Mouse (Mus musculus) liver, postnatal 0 days (tissue): ENCODE data around the gene Plin4. TPM values are rescaled to one million over a fixed set of nuclear protein-coding genes. Genes with fewer than 3 reads are reported as not detected.

Experiments used
- ATAC-seq: fragments of 200-750 bp; cut with Nextera tagmentation; 2 replicates; pipeline ENCODE4 v1.8.0; 2017; ENCODE audit warnings: mild to moderate bottlenecking, moderate library complexity
- DNase-seq: peaks from one replicate; pipeline ENCODE4 v3.0.0-alpha.2; 2016
- H3K27ac ChIP-seq: fragments of 300-500 bp; sonication (generic); 2 replicates; pipeline ENCODE4 v1.5.1; 2014; ENCODE audit warnings: antibody characterized with exemption, moderate library complexity, mild to moderate bottlenecking, low read depth
- H3K27me3 ChIP-seq: fragments of 300-500 bp; sonication (generic); 2 replicates; pipeline ENCODE4 v1.6.1; 2014; ENCODE audit warnings: low read length, control low read depth, mixed read lengths; ENCODE audit not compliant: insufficient read depth
- H3K36me3 ChIP-seq: fragments of 300-500 bp; sonication (generic); replicated peaks from 2 replicates; pipeline ENCODE4 v1.6.1; 2014; ENCODE audit warnings: mild to moderate bottlenecking, control low read depth, low read length, moderate library complexity, mixed read lengths; ENCODE audit not compliant: insufficient read depth
- H3K4me1 ChIP-seq: fragments of 300-500 bp; sonication (generic); 2 replicates; pipeline ENCODE4 v1.6.1; 2014; ENCODE audit warnings: antibody characterized with exemption, mild to moderate bottlenecking, control low read depth; ENCODE audit not compliant: insufficient read depth
- H3K4me2 ChIP-seq: fragments of 300-500 bp; sonication (generic); 2 replicates; pipeline ENCODE4 v1.6.1; 2014; ENCODE audit warnings: low read depth, mild to moderate bottlenecking, low read length, moderate library complexity, mixed read lengths
- H3K4me3 ChIP-seq: fragments of 300-500 bp; sonication (generic); 2 replicates; pipeline ENCODE4 v1.5.1; 2014; ENCODE audit warnings: low read depth, low read length
- H3K9ac ChIP-seq: fragments of 300-500 bp; sonication (generic); replicated peaks from 2 replicates; pipeline ENCODE4 v1.6.1; 2014; ENCODE audit warnings: mild to moderate bottlenecking, moderate library complexity
- H3K9me3 ChIP-seq: fragments of 300-500 bp; sonication (generic); 2 replicates; pipeline ENCODE4 v1.6.1; 2016; ENCODE audit warnings: mild to moderate bottlenecking, control low read depth, low read length, mixed read lengths
- CTCF ChIP-seq: sonication (generic); IDR thresholded peaks from 2 replicates; pipeline ENCODE4 v1.5.1; 2016; ENCODE audit warnings: antibody characterized with exemption, low read depth
- EP300 ChIP-seq: IDR thresholded peaks from 2 replicates; pipeline ENCODE4 v1.6.1; 2016; ENCODE audit warnings: antibody characterized with exemption, low read depth, mild to moderate bottlenecking
- WGBS: fragments of 180-500 bp; shearing (Covaris S2); extraction: QIAGEN DNeasy Blood & Tissue Kit; methylation state at CpG from one replicate; pipeline ENCODE4 v1.1.7; 2014; ENCODE audit not compliant: insufficient replicate concordance; 5-methylcytosine and 5-hydroxymethylcytosine counted together
- polyA plus RNA-seq: library from polyadenylated mRNA; unstranded; fragments of >200 nt; fragmentation: Nextera tagmentation; extraction: Ambion mirVana; gene quantifications from 2 replicates; pipeline ENCODE4 v1.2.1, GENCODE M21; 2015

Plin4 gene
- polyA plus RNA-seq, 1 experiment from 2014 or later: 0.12 TPM

DNA sequence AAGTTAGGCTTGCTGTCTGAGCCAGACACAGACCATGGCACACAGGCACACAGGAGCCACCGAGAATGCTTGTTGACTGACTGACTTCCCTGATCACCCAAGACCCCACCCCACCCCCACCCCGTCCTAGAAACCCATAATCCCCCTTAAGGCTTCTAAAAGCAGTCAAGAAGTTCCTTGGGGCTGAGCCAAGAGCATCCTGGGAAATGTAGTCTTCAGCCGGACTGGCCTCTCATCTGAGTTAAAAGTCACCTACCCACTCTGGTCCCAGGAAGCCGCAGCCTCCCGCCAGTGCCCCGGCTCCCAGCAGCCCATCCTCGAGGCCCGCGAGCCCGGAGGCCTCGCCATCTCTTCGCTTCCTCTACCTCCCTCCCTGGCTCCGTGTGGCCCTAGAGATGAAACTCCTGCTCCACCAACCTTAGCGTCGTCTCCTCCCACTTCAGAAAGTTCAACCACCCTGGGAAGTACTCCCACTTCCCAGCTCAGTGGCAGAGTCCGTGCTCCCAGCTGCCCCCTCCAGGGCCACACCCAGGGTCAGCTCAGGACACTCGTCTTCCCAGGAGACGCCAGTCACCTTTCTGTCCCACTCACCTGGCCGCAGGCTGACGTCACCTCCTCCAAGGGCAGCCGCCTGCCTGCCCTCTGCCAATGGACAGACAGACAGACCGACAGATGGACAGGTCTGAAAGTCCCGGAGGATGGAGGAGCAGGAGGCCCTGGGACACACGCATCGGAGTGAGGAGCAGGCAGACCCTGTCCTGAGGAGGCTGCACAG lies 28.4 kb upstream of the Plin4 start:
- TF ChIP-seq CTCF: no peak
- no peak for TF ChIP-seq EP300
- Histone ChIP-seq H3K4me2 (no peak overlapping the region), H3K9me3 (no peaks in the 10 kb centered on the region), H3K4me3 (no peak overlapping the region), H3K27me3 (peaks cover 48% of the 10 kb centered on the region), H3K27ac (no peak overlapping the region), H3K4me1 (peaks cover 42% of the 10 kb centered on the region), H3K9ac (no peak overlapping the region), H3K36me3 (no peaks in the 10 kb centered on the region)
- WGBS: 41% methylated on average over 25 of the region's 25 CpGs
- ATAC-seq (no peak), DNase-seq (no peak)

DNA sequence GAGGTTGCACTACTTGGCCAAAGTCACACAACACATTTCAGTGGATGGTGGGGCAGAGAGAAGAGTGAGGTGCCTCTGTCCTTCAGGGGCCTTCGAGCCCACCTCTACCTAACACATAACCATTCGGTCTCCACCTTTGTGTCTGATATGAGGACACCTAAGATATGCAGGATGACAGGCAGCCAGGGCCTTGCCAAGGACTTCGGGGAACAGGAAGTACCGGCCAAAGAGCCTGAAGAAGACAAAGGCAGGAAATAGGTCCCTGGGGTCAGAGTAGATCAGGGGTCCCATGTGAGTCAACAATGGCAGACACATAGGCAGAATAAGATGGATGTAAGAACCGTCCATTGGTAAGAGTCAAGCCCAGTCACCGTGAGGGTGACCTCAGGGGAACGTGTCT lies 27.0 kb upstream of the Plin4 start:
- Histone ChIP-seq H3K27me3 (peaks cover 33% of the 10 kb centered on the region), H3K4me2 (no peak overlapping the region), H3K4me1 (peaks cover 41% of the 10 kb centered on the region), H3K36me3 (no peaks in the 10 kb centered on the region), H3K4me3 (no peak overlapping the region), H3K27ac (no peak overlapping the region), H3K9me3 (no peaks in the 10 kb centered on the region), H3K9ac (no peak overlapping the region)
- TF ChIP-seq CTCF: no peak
- no peak for TF ChIP-seq EP300
- no peak for DNase-seq
- 61% methylated on average over 7 of the region's 7 CpGs for WGBS
- no peak for ATAC-seq

DNA sequence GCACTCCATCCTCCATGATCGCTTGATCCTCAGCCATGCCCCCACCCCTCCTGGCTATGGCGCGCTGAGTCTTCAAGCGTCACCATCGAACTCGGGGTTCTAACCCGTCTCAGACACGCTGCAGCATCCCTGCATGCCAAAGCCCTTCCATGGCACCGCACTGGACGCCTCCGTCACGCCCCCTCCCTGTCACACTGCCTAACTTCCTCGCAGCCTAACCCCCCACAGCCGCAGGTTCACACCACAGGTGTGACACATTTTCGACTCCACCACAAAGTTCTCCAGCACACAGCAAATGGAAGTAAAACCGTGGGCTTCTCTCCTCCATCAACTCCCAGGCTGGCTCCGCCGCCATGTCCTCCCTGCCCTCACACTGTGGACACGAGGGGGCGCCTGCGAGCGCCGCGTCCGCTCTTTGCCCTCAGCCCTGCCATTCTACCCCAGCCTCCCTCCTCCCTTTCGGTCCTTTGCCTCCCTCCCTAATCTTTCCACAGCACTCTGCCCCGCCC lies 24.9 kb upstream of the Plin4 start:
- peak overlapping the region; percentile 89 for H3K27ac ChIP-seq
- ATAC-seq (peak; percentile 47), DNase-seq (peak; percentile 83)
- H3K4me3 ChIP-seq: peak overlapping the region; percentile 51
- peaks cover 13% of the 10 kb centered on the region for H3K36me3 ChIP-seq
- H3K27me3 ChIP-seq: peaks cover 14% of the 10 kb centered on the region
- TF ChIP-seq CTCF: peak; percentile 93
- no peak for TF ChIP-seq EP300
- H3K4me2 ChIP-seq: peak overlapping the region; percentile 85
- peaks cover 29% of the 10 kb centered on the region for H3K4me1 ChIP-seq
- no peaks in the 10 kb centered on the region; the same call in 1 of the 2 replicates for H3K9me3 ChIP-seq
- WGBS: 2% methylated on average over 27 of the region's 27 CpGs
- peak overlapping the region; percentile 38 for H3K9ac ChIP-seq

DNA sequence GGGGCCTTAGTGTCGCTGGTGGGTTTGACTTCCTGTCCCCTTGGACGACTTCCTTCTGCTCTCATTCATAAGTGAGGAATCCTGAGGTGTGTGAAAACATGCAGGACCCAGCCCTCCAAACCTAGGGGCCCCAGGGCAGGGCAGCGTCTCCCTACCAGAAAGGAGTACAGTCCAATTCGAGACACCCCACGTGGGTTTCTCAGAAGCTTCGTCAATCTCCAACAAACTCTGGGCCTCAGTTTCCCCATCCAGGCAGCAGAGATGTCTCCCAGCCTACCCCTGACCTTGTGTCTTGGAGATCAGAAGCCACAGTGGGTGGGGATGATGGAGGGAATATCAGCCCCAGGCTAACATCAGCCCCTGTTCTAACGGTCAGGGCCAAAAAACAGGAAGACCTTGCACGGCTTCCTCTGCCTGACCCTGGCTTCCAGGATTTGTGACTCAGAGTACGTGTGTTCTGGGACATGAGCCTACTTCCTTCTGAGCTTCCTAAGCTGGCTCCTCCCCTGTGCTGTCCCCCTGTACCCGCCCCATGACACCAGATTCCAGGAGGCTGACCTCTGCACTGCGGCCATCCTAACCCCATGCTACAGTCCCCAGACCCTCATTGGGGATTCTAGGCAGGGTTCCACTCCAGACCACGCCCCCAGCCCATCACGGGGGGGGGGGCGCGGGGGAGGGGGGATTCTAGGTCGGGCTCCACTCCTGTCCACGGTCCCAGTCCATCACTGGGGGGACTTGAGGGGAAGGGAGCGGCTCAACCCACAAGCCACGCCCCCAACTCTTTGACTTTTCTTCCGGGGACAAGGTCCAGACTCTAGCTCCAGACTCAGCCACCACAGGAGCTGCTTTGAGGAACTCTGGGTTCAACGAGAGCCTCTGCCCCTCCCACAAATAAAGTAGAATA lies 24.1 kb upstream of the Plin4 start:
- H3K36me3 ChIP-seq: peaks cover 19% of the 10 kb centered on the region
- H3K27ac ChIP-seq: peak overlapping the region; percentile 89
- H3K27me3 ChIP-seq: 0 out of 2 replicates have a peak, but pooled peaks cover 6% of the 10 kb centered on the region
- DNase-seq (peak; percentile 73), ATAC-seq (peak; percentile 81)
- 5% methylated on average over 19 of the region's 21 CpGs for WGBS
- H3K9ac ChIP-seq: peak overlapping the region; percentile 46
- no peaks in the 10 kb centered on the region; the same call in 1 of the 2 replicates for H3K9me3 ChIP-seq
- TF ChIP-seq EP300: peak; percentile 79
- TF ChIP-seq CTCF: no peak
- H3K4me2 ChIP-seq: peak overlapping the region; percentile 85
- H3K4me1 ChIP-seq: peaks cover 26% of the 10 kb centered on the region
- peak overlapping the region; percentile 51 for H3K4me3 ChIP-seq

DNA sequence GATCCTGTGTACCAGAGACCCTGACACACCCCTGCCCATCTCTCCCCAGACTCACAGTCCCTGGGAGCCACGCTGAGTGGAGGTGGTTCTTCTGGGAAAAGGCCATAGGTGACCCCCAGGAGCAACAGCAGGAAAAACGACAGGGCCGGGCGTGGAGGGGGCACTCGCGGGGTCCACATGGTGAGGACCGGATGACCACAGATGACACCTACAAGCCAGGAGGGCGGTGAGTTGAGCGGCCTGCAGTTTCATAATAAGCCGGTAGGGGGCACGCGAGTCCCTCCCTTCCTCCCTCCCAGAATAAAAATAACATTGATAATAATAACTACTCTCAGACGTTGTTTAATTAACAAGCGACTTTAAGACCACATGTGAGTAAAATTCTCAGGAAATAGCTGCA lies 23.1 kb upstream of the Plin4 start:
- WGBS: 4% methylated on average over 14 of the region's 14 CpGs
- H3K4me2 ChIP-seq: peak overlapping the region; percentile 42
- peak overlapping the region; percentile 89; the same call in 1 of the 2 replicates for H3K27ac ChIP-seq
- H3K9me3 ChIP-seq: no peaks in the 10 kb centered on the region; the same call in 1 of the 2 replicates
- H3K9ac ChIP-seq: no peak overlapping the region
- ATAC-seq (no peak), DNase-seq (peak; percentile 77)
- H3K4me3 ChIP-seq: no peak overlapping the region
- H3K27me3 ChIP-seq: no peaks in the 10 kb centered on the region
- H3K4me1 ChIP-seq: peaks cover 26% of the 10 kb centered on the region
- peaks cover 19% of the 10 kb centered on the region for H3K36me3 ChIP-seq
- TF ChIP-seq CTCF (peak; percentile 92), EP300 (no peak)

DNA sequence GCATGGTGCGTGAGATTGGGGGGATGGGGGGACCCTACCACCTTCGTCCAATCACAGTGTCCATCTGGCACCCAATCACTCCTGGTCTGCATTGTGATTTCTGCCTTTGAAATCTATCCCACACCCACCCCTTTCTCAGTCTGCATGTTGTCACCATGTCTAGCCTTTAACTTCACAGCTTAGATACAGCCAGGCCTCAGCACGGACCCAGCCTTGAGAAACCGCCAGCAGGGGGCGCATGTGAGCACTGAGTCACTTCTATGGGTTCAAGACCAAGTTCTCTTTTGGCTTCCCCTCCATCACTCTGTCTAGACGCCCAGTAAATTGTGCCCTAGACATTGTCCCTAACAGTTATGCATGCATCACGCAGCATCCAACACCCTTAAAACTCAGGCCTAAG lies 22.2 kb upstream of the Plin4 start:
- TF ChIP-seq CTCF (peak; percentile 85), EP300 (no peak)
- no peak for ATAC-seq
- Histone ChIP-seq H3K36me3 (peaks cover 19% of the 10 kb centered on the region), H3K4me3 (no peak overlapping the region), H3K4me2 (no peak overlapping the region), H3K27me3 (no peaks in the 10 kb centered on the region), H3K4me1 (peaks cover 26% of the 10 kb centered on the region), H3K9me3 (no peaks in the 10 kb centered on the region; the same call in 1 of the 2 replicates), H3K9ac (no peak overlapping the region), H3K27ac (no peak overlapping the region)
- peak; percentile 82 for DNase-seq
- WGBS: 44% methylated on average over 7 of the region's 7 CpGs
